Mouse (Mus musculus) leukemia stem cell, adult 10-12 weeks (primary cell): ENCODE measurements around the gene Cyb5d1. TPM values are rescaled to one million over a fixed set of nuclear protein-coding genes. Genes with fewer than 3 reads are reported as not detected.

ENCODE experiments used
- polyA plus RNA-seq: library from polyadenylated mRNA; stranded (reverse); fragments of >175 nt; gene quantifications from 2 replicates; pipeline ENCODE4 v1.2.3, GENCODE M21; 2012; ENCODE audit warnings: low replicate concordance

The Cyb5d1 gene
- 1.7 and 8.7 TPM in 2 replicates for polyA plus RNA-seq

DNA sequence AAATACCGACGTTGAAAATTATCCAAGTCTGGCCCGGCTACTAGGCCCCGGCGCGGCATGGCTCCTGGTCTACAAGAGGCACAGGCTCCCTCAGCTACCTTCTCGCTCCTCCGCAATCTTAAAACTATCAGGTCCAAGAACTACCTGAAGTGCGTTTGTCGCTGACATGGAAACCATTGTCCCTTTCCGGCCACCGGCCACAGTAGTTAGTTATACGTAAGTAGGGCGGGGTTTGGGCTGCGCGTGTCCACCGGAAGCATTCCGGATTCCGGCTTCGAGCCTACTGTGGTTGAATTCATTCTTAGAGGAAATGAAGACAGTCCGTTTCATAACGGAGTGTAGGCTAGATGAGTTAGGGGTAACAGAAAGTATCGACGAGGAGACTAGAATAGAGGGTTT is at the start of gene Cyb5d1, which contains the start of gene Naa38:
Gene Cyb5d1, minus strand, starts transcription at position 397 of the 399 bp plus-strand sequence.
Gene Naa38, plus strand, starts transcription at position 253 of the 399 bp plus-strand sequence.

DNA sequence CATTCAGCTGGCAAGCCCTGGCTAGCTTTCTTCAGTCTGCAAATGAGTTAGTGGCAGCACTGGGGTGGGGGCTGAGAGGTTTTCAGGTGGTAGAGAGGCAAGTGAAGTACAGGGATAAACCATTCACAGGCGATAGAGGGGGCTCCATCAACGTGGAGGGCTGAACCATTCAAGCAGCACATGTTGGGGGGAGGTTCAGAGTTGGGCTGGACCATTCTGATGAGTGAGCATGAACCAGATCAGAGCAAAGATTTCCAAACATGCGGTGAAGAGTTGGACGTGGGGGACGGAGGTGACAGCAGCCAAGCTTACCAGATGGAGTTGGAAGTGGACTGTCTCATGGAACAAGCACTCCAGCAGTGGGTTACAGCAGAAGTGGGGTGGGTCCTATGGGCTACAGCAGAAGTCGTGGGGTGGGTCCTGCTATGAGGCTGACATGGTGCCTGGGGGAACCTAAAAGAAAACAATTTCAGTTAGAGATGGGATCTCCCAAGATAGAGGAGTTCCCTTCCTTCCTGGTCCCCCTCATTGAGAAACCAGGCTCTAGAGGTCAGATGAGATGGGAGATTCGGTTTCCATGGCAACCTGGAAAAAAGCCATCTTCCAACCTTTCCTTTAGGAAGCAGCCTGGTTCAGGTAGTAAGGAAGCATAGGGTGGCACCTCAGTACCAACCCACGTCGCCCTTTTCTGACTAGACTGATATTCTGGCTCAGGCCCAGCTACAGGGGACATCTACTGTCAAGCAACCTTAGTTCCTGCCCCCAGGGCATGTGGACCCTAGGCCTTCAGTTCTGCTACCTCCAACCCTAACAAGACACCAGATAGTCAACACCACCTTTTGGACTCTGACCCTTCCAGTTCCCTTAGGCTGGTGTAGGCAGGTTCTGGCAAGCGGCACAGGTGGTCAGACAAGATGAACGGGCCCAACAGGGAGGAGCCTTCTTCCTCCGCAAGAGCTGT is 18.1 kb upstream of the Cyb5d1 start, which contains the start of gene Kdm6b:
Gene Kdm6b, minus strand, starts transcription at position 455 of the 961 bp plus-strand sequence.

DNA sequence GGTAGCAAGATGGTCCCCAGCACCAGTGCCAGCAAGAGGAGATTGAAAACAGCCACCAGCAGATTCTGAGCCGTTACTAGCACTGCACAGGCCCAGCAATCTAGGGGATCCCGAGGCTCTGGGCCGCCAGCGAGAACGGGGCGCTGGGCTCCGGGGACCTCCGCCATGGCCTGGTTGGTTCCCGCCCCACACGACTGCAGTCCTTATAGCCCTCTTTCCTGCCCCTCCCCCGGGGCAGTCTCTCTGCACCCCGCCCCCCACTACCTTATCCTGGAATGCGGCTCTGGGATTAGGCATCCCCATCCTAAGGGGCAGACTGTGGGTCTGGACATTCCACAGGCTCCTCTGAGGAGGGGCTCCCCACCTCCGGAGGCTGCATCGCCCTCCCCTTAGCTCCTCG is 2.6 kb upstream of the Cyb5d1 start, which contains the start of gene Tmem88:
Gene Tmem88, minus strand, starts transcription at position 176 of the 400 bp plus-strand sequence.

DNA sequence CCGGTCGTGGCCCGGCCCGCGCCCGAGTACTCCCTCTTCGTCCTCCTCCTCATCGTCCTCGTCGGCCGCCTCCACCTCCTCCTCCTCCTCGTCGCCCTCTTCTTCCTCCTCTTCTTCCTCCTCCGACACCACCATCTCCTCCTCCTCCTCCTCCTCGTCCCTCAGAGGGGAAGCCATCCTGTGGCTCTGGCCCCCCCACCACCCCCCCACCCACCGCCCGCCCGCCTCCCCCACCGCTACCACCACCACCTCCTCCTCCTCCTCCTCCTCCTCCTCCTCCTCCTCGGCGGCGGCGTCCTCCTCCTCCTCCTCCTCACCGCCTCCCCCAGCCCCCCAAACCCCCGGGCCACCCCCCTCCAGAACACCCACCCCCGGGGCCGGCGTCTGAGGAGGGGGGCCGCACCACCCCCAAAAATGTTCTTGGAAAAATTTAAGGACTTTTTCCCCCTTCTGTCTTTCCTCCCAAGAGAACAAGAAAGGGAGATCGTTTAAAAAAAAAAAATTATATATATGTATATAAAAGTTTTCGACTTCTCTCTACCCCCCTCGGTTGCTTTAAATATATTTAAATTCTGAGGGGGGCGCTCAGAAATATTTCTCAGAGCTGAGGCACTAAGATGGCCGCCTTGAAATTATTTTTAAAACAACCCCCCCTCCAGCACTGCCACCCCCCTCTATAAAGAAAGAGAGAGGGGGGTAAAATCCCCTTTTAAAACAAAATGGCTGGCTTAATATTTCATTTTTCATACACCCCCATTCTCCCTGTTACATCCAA is 26.0 kb downstream of the Cyb5d1 start, which contains the start of gene Chd3:
Gene Chd3, minus strand, starts transcription at position 192 of the 775 bp plus-strand sequence.

Other genes with a start within 250 kb of the Cyb5d1 start
- not detected in 2 replicates for gene Alox12b, start 238.6 kb downstream of the Cyb5d1 start, polyA plus RNA-seq
- 0.09 and 0.28 TPM in 2 replicates for gene Alox8, start 197.8 kb downstream of the Cyb5d1 start, polyA plus RNA-seq
- gene Gucy2e, start 158.6 kb downstream of the Cyb5d1 start, polyA plus RNA-seq = 0.02 TPM in 1 of 2 replicates, not detected in the other
- gene Cntrob, start 71.9 kb downstream of the Cyb5d1 start, polyA plus RNA-seq = 20.6 and 44.9 TPM in 2 replicates
- gene Trappc1, start 71.7 kb downstream of the Cyb5d1 start, polyA plus RNA-seq = 2.2 and 6.8 TPM in 2 replicates
- 0.11 and 0.39 TPM in 2 replicates for gene Kcnab3, start 69.4 kb downstream of the Cyb5d1 start, polyA plus RNA-seq
- 1.0 and 2.3 TPM in 2 replicates for gene Rnf227, start 55.2 kb downstream of the Cyb5d1 start, polyA plus RNA-seq
- 144 and 249 TPM in 2 replicates for gene Chd3, start 26.2 kb downstream of the Cyb5d1 start, polyA plus RNA-seq
- gene Naa38, start 144 bp downstream of the Cyb5d1 start, polyA plus RNA-seq = 59.8 and 78.6 TPM in 2 replicates
- gene Tmem88, start 2.6 kb upstream of the Cyb5d1 start, polyA plus RNA-seq = 0.69 and 2.1 TPM in 2 replicates
- 73.8 and 92.1 TPM in 2 replicates for gene Kdm6b, start 18.0 kb upstream of the Cyb5d1 start, polyA plus RNA-seq
- gene Dnah2, start 153.5 kb upstream of the Cyb5d1 start, polyA plus RNA-seq = 0.02 and 0.19 TPM in 2 replicates
- gene Efnb3, start 164.6 kb upstream of the Cyb5d1 start, polyA plus RNA-seq = 1.6 and 2.7 TPM in 2 replicates
- gene Wrap53, start 184.6 kb upstream of the Cyb5d1 start, polyA plus RNA-seq = 6.9 and 45.7 TPM in 2 replicates
- gene Trp53, start 184.7 kb upstream of the Cyb5d1 start, polyA plus RNA-seq = 119 and 129 TPM in 2 replicates
- 171 and 259 TPM in 2 replicates for gene Atp1b2, start 210.3 kb upstream of the Cyb5d1 start, polyA plus RNA-seq
- gene Shbg, start 222.3 kb upstream of the Cyb5d1 start, polyA plus RNA-seq = not detected in 2 replicates
- gene Sat2, start 226.4 kb upstream of the Cyb5d1 start, polyA plus RNA-seq = not detected in 2 replicates
- gene Fxr2, start 237.4 kb upstream of the Cyb5d1 start, polyA plus RNA-seq = 91.8 and 97.5 TPM in 2 replicates